Mouse (Mus musculus) midbrain, embryonic 10.5 days (tissue): ENCODE data around the gene Prrt3. TPM values are rescaled to one million over a fixed set of nuclear protein-coding genes. Genes with fewer than 3 reads are reported as not detected.

Experiments used
- DNase-seq: peaks from one replicate; pipeline ENCODE4 v3.0.0-alpha.2; 2017; ENCODE audit warnings: low spot score
- H3K27ac ChIP-seq: fragments of 300-500 bp; sonication (generic); replicated peaks from 2 replicates; pipeline ENCODE4 v1.5.1; 2016; ENCODE audit warnings: mild to moderate bottlenecking
- H3K27me3 ChIP-seq: fragments of 300-500 bp; sonication (generic); 2 replicates; pipeline ENCODE4 v1.6.1; 2016; ENCODE audit warnings: low read depth, mild to moderate bottlenecking; ENCODE audit not compliant: poor library complexity, severe bottlenecking
- H3K36me3 ChIP-seq: fragments of 300-500 bp; sonication (generic); 2 replicates; pipeline ENCODE4 v1.6.1; 2016; ENCODE audit warnings: mild to moderate bottlenecking, moderate library complexity
- H3K4me1 ChIP-seq: fragments of 300-500 bp; sonication (generic); 2 replicates; pipeline ENCODE4 v1.6.1; 2016
- H3K4me3 ChIP-seq: fragments of 300-500 bp; sonication (generic); 2 replicates; pipeline ENCODE4 v1.5.1; 2016; ENCODE audit warnings: mild to moderate bottlenecking, moderate library complexity
- H3K9me3 ChIP-seq: fragments of 300-500 bp; sonication (generic); replicated peaks from 2 replicates; pipeline ENCODE4 v1.6.1; 2016; ENCODE audit warnings: mild to moderate bottlenecking
- WGBS: fragments of 180-500 bp; shearing (Covaris S2); methylation state at CpG from one replicate; pipeline ENCODE4 v1.1.7; 2016; 5-methylcytosine and 5-hydroxymethylcytosine counted together
- polyA plus RNA-seq: library from polyadenylated mRNA; unstranded; fragments of >200 nt; fragmentation: Nextera tagmentation; extraction: Ambion mirVana; gene quantifications from 2 replicates; pipeline ENCODE4 v1.2.1, GENCODE M21; 2016

Gene Prrt3
- polyA plus RNA-seq: 2.0 and 2.3 TPM in 2 replicates

DNA sequence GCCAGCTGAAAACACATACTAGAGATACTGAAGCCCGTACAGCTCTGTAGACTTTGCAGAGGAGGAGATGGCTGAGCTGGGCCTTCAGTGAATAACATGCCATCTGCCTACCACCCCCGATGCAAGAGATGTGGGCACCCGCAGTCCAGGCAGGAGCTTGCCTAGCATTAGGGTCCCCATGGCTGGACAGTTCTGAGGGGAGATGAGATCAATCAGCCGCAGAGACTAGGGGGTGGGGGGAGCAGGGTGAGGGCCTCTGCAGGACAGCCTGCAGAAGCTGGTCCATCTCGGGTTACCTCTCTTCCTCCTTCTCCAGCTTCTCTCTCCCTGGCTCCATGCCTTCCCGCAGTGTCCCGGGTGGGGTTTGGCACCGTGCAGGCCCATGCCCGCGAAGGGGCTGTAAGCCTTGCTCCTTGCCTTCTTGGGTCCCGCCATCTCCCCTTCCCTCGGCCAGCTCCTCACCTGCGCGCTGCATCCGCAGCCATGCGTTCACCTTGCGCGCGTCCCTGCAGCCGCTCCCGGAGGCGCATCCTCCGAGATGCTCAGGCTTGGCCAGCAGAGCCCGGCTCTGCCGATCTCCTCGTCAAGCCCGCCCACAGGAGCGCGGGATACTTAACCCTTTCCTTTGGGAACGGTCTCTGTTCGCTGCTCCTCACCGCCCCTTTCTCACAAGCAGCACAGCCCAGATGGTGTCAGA lies at the start of gene Prrt3:
TSS of gene Prrt3 (minus strand) at position 544 of the 697 bp plus-strand sequence.
- Histone ChIP-seq H3K27me3 (peaks cover 27% of the 10 kb centered on the region), H3K4me3 (peak within 1 kb of the TSS; percentile 63), H3K27ac (peak within 1 kb of the TSS; percentile 69), H3K4me1 (peaks cover 20% of the 10 kb centered on the region), H3K36me3 (no peaks in the 10 kb centered on the region), H3K9me3 (peaks cover 2% of the 10 kb centered on the region; the same call in 1 of the 2 replicates)
- 3% methylated on average over 32 of the region's 32 CpGs for WGBS
- peak; percentile 66 for DNase-seq

DNA sequence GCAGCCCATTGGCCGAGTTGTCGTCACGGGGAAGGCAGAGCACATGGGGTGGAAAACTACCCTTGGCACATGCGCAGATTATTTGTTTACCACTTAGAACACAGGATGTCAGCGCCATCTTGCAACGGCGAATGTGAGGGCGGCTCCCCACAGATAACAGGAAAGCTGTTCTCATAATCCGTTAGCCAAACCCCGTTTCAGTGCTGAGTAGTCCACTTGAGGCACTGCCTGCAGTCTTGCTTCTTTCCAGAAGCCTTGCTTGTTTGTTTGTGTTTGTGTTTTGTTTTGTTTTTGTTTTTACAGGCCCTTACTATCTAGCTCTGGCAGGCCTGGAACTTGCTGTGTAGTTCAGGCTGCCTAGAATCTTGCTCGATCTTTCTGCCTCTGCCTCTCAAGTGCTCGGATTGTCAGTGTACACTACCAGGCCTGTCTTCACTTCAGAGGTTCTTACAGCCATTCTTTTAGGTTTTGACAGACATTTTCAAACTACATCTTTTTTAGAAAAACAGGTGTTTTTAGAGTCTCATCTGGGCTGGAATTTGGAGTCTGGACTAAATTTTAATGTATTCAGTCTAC lies 42.3 kb upstream of the Prrt3 start:
- H3K27me3 ChIP-seq: no peaks in the 10 kb centered on the region
- whole genome bisulfite sequencing: 94% methylated on average over 10 of the region's 12 CpGs
- peaks cover 63% of the 10 kb centered on the region for H3K36me3 ChIP-seq
- H3K9me3 ChIP-seq: no peaks in the 10 kb centered on the region
- no peak overlapping the region for H3K4me3 ChIP-seq
- no peak for DNase-seq
- H3K27ac ChIP-seq: no peak overlapping the region
- H3K4me1 ChIP-seq: no peaks in the 10 kb centered on the region

DNA sequence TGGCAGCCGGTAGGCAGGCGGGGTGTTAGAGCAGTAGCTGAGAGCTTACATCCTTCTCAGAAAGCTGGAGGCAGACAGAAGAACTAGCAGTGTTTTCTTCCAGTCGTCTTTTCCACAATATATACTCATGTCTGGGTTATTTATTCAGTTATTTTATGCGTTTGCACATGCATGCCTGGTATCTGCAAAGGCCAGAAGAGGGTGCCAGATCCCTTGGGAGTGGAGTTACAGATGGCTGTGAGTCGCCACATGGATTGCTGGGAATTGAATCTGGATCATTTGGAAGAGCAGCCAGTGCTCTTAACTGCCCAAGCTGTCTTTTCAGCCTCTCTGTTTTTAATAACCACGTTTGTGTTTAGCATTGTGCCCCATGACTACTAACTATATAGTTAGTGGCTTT lies 39.9 kb upstream of the Prrt3 start:
- Histone ChIP-seq H3K27ac (no peak overlapping the region), H3K4me1 (no peaks in the 10 kb centered on the region), H3K4me3 (no peak overlapping the region), H3K36me3 (peaks cover 68% of the 10 kb centered on the region), H3K9me3 (no peaks in the 10 kb centered on the region), H3K27me3 (no peaks in the 10 kb centered on the region)
- WGBS: 88% methylated on average over 6 of the region's 6 CpGs
- no peak for DNase-seq

DNA sequence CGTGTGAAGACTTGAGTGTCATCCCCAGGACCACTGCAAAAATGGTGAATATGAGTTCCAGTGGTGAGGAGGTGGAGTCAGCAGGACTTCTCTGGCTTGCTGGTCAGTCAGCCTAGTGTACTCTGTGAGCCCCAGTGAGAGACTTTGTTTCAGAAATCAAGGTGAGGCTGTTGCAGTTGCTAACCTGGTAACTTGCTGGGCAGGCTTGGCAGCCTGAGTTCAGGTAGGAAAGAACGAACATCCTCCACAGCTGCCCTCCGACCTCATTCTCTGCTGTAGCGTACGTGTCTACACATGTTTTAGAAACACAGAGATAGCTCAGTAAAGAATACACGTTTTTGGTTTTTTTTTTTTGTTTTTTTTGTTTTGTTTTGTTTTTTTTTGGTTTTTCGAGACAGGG lies 33.2 kb upstream of the Prrt3 start:
- WGBS: 85% methylated on average over 7 of the region's 7 CpGs
- peaks cover 40% of the 10 kb centered on the region for H3K36me3 ChIP-seq
- DNase-seq: no peak
- no peak overlapping the region for H3K4me3 ChIP-seq
- H3K4me1 ChIP-seq: peaks cover 19% of the 10 kb centered on the region
- no peaks in the 10 kb centered on the region for H3K9me3 ChIP-seq
- no peak overlapping the region for H3K27ac ChIP-seq
- no peaks in the 10 kb centered on the region for H3K27me3 ChIP-seq

GRCm38 (mm10) chr6:113531840-113532404 lies 30.2 kb upstream of the Prrt3 start:
- Histone ChIP-seq H3K9me3 (no peaks in the 10 kb centered on the region), H3K27me3 (no peaks in the 10 kb centered on the region), H3K36me3 (peaks cover 38% of the 10 kb centered on the region), H3K27ac (peak overlapping the region; percentile 90), H3K4me3 (peak overlapping the region; percentile 82), H3K4me1 (peaks cover 26% of the 10 kb centered on the region)
- WGBS: 8% methylated on average over 7 of the region's 7 CpGs
- DNase-seq: no peak

DNA sequence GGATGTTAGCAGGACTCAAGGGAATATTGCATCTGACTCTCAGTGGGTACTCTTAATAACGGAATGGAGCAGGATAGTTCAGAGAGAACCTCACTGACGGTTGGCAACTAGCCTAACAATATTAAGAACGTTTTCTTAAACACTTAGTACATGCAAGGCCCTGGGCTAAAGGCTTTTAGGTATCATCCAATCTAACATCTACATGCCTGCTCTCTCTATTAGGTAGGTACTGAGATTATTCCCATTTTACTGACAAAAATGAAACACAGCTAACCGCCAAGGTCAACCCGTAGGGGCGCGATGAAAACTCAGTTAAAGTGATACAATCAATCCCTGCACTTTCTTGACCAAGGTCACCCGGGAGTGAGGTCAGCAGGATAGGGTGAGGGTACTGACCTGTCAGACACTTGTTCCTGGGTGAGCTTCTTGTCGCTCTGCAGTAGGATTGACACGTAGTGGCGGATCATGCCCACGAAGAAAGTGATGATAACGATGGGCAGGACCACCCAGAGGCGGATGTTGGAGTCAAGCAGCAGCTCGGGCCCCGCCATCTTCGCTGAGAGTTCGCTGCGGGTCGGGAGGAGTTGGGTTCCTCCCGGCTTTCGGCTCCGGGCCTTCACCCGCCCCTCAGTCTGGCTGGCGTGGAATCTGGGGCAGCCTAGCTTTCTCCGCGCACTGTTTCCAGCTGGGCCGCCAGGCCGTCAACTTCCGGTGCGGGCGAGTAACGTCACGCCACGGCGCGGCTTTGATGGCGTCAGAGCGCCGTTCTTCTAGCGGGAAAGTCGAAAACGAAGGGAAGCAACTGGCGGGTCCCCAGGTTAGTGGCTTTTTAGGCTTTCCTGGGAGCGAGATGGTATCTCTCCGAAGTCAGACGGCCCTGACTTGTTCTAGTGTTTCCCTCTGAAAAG lies 29.5 kb upstream of the Prrt3 start, which contains the start of the genes Emc3 and Fancd2:
TSS of gene Emc3 (minus strand) at position 721 of the 908 bp plus-strand sequence.
TSS of gene Fancd2 (plus strand) at position 751 of the 908 bp plus-strand sequence.
- H3K27me3 ChIP-seq: no peaks in the 10 kb centered on the region
- 2% methylated on average over 47 of the region's 47 CpGs for WGBS
- H3K36me3 ChIP-seq: peaks cover 35% of the 10 kb centered on the region
- peak within 1 kb of the TSS; percentile 90 for H3K27ac ChIP-seq
- DNase-seq: peak; percentile 94
- H3K4me1 ChIP-seq: peaks cover 26% of the 10 kb centered on the region
- H3K9me3 ChIP-seq: no peaks in the 10 kb centered on the region
- peak within 1 kb of the TSS; percentile 82 for H3K4me3 ChIP-seq

DNA sequence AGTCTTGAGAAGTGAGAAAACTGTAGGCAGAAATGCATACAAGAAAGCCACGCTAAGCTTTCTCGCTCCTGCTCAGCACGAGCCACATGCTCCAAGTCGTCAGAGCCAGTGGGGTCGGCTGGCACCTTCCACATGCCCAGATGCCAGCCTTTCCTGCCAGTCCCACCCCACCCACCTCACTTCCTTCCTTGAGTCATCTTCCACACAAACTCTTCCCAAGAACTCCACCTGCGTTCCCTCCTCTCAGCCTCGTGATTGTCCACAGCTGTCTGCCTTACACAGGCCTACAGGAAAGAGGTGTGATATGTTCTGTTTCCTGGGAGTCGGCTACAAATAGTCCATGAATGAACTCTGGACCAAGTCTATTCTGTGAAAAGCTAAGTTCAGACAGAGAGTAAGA lies 21.7 kb upstream of the Prrt3 start:
- Histone ChIP-seq H3K36me3 (peaks cover 84% of the 10 kb centered on the region), H3K27ac (no peak overlapping the region), H3K9me3 (no peaks in the 10 kb centered on the region), H3K4me1 (no peaks in the 10 kb centered on the region), H3K27me3 (no peaks in the 10 kb centered on the region), H3K4me3 (no peak overlapping the region)
- 92% methylated on average over 8 of the region's 8 CpGs for WGBS
- no peak for DNase-seq

DNA sequence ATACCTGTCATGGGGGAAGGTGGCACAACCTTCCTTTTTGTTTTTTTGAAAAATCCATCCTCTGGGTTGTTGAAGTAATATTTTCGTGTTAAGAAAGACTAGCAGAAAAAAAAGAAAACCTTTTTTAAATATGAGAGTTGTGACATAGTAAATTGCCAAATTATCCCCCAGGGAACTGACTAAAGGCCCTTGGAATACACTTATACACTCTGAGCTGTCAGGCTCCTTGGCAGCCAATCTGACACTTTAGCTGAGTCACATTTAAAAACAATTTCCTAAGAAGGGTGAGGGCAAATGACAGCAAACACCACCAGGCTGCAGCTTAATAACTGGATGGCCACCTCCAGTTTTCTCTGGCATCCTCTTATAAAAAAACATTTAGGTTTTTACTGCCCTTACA lies 20.6 kb upstream of the Prrt3 start:
- peaks cover 86% of the 10 kb centered on the region for H3K36me3 ChIP-seq
- 71% methylated on average over 1 of the region's 1 CpGs for WGBS
- H3K4me3 ChIP-seq: no peak overlapping the region
- H3K4me1 ChIP-seq: no peaks in the 10 kb centered on the region
- no peaks in the 10 kb centered on the region for H3K9me3 ChIP-seq
- no peak for DNase-seq
- no peaks in the 10 kb centered on the region for H3K27me3 ChIP-seq
- H3K27ac ChIP-seq: no peak overlapping the region

GRCm38 (mm10) chr6:113517434-113518080 lies 15.8 kb upstream of the Prrt3 start:
- peaks cover 100% of the 10 kb centered on the region for H3K36me3 ChIP-seq
- H3K27me3 ChIP-seq: no peaks in the 10 kb centered on the region
- H3K4me1 ChIP-seq: no peaks in the 10 kb centered on the region
- H3K9me3 ChIP-seq: no peaks in the 10 kb centered on the region
- 96% methylated on average over 8 of the region's 8 CpGs for WGBS
- DNase-seq: no peak
- no peak overlapping the region for H3K4me3 ChIP-seq
- no peak overlapping the region for H3K27ac ChIP-seq

- no peak for DNase-seq
- 91% methylated on average over 3 of the region's 3 CpGs for WGBS
- H3K27ac ChIP-seq: no peak overlapping the region
- H3K9me3 ChIP-seq: no peaks in the 10 kb centered on the region
- no peaks in the 10 kb centered on the region for H3K4me1 ChIP-seq
- no peaks in the 10 kb centered on the region for H3K27me3 ChIP-seq
- no peak overlapping the region for H3K4me3 ChIP-seq
- H3K36me3 ChIP-seq: peaks cover 74% of the 10 kb centered on the region
Observed at GRCm38 (mm10) chr6:113514600-113514999, 12.9 kb upstream of the Prrt3 start.

- Histone ChIP-seq H3K4me1 (no peaks in the 10 kb centered on the region), H3K36me3 (peaks cover 68% of the 10 kb centered on the region), H3K27me3 (no peaks in the 10 kb centered on the region), H3K27ac (no peak overlapping the region), H3K9me3 (no peaks in the 10 kb centered on the region), H3K4me3 (no peak overlapping the region)
- WGBS: 96% methylated on average over 6 of the region's 6 CpGs
- no peak for DNase-seq
Observed at GRCm38 (mm10) chr6:113513944-113514343, 12.2 kb upstream of the Prrt3 start.

DNA sequence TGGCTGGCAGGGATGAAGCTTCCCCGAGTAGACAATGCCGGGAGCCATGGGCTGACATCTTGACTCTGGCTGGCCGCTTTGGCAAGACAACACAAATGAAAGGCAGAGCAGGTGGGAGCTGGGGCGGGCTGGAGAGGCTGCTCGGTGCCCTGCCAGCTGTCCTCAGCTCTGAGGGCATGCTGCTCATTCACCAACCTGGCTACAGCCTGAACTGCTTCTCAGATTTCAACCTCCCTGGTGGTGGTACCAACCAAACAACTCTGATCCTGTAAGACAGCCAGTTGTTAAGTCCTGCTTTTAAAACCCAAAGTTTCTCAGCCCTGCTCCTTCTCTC lies 7.2 kb upstream of the Prrt3 start:
- WGBS: 62% methylated on average over 5 of the region's 5 CpGs
- Histone ChIP-seq H3K4me3 (no peak overlapping the region), H3K27ac (0 out of 2 replicates have a peak overlapping the region, but pooled peaks have one; percentile 38), H3K4me1 (no peaks in the 10 kb centered on the region), H3K9me3 (no peaks in the 10 kb centered on the region), H3K27me3 (no peaks in the 10 kb centered on the region), H3K36me3 (peaks cover 18% of the 10 kb centered on the region)
- no peak for DNase-seq
